Comparison of ENCODE assay signal across 12 mouse cellular contexts in genomic region chr10:25207866-25208265, GRCm38 (mm10).
DNase-seq lines count a peak whose midpoint lies in the region; ATAC-seq and TF ChIP-seq lines count a peak whose summit lies in the region.
"Had no signal": no experiment of that assay in that cellular context is flagged by ENCODE, and none has a peak within 500 bp of the region (broad histone marks: within the 10 kb centered on the region; RNA-seq: fewer than 3 reads in every experiment).

No protein-coding gene starts in this region.

- H3K4me2 ChIP-seq in neural tube, embryonic 15.5 days: no peak overlapping the region
- H3K4me2 ChIP-seq: liver, embryonic 13.5 days had no signal

- H3K27ac ChIP-seq in heart, adult 2 months: no peak overlapping the region
- no peak overlapping the region for H3K27ac ChIP-seq in neural tube, embryonic 15.5 days (replicated peaks)
- H3K27ac ChIP-seq: liver, embryonic 13.5 days had no signal

- peak; percentile 81 for DNase-seq in heart, adult 11 months
- DNase-seq in heart, adult 2 months: no peak
- DNase-seq in lung, adult 2 months: no peak
- no peak for DNase-seq in lung, postnatal 4 days
- peak; percentile 45 for DNase-seq in R1 (ENCODE audit: low read depth, low spot score)
- DNase-seq in Muller cell, postnatal 12 days (ENCODE audit: inconsistent ontology term): no peak
- DNase-seq: kidney, postnatal 25 days; liver, embryonic 13.5 days; right cerebral cortex, postnatal 25 days; thymus, postnatal 36 days had no signal

- no peaks in the 10 kb centered on the region for H3K79me2 ChIP-seq in heart, adult 2 months (replicated peaks; ENCODE audit: control insufficient read depth, insufficient read depth, low read length)

- no peaks in the 10 kb centered on the region for H3K36me3 ChIP-seq in heart, adult 2 months (ENCODE audit: control insufficient read depth, insufficient read depth, low read length)
- H3K36me3 ChIP-seq in neural tube, embryonic 15.5 days: no peaks in the 10 kb centered on the region
- H3K36me3 ChIP-seq: hindbrain, embryonic 10.5 days; liver, embryonic 13.5 days had no signal

- ATAC-seq in neural tube, embryonic 15.5 days (ENCODE audit: low FRiP score): peak; percentile 68; the same call in 1 of the 2 replicates

- no peak for TF ChIP-seq POLR2A in heart, adult 2 months (IDR thresholded peaks at IDR 0.05; ENCODE audit: insufficient read depth, low read depth, low read length)
- TF ChIP-seq POLR2A in lung, adult 2 months (IDR thresholded peaks at IDR 0.05; ENCODE audit: borderline replicate concordance, extremely low read depth, low read depth, low read length): no peak

- no peaks in the 10 kb centered on the region for H3K27me3 ChIP-seq in heart, adult 2 months (ENCODE audit: control insufficient read depth, insufficient read depth, low read length)
- H3K27me3 ChIP-seq in neural tube, embryonic 15.5 days (replicated peaks): no peaks in the 10 kb centered on the region
- H3K27me3 ChIP-seq: liver, embryonic 13.5 days had no signal

- intact Hi-C loops in heart, adult 2 months (cut with DNase I): no loop called here

- no peaks in the 10 kb centered on the region for H3K4me1 ChIP-seq in heart, adult 2 months (ENCODE audit: control insufficient read depth, insufficient read depth, low read length)
- no peaks in the 10 kb centered on the region for H3K4me1 ChIP-seq in lung, adult 2 months (ENCODE audit: control insufficient read depth, insufficient read depth, low read length)
- no peaks in the 10 kb centered on the region for H3K4me1 ChIP-seq in neural tube, embryonic 15.5 days
- H3K4me1 ChIP-seq: liver, embryonic 13.5 days had no signal

- H3K9me3 ChIP-seq in neural tube, embryonic 15.5 days (replicated peaks): no peaks in the 10 kb centered on the region
- H3K9me3 ChIP-seq: hindbrain, embryonic 10.5 days; liver, embryonic 13.5 days had no signal

- TF ChIP-seq EP300 in heart, adult 2 months (IDR thresholded peaks at IDR 0.05; ENCODE audit: insufficient read depth, low read depth, low read length): no peak

- WGBS in heart, adult 2 months: 63% methylated on average over 6 of the region's 6 CpGs
- 63% methylated on average over 6 of the region's 6 CpGs for WGBS in lung, adult 2 months
- WGBS in neural tube, embryonic 15.5 days: 46% methylated on average over 6 of the region's 6 CpGs

- TF ChIP-seq CTCF in heart, adult 2 months (IDR thresholded peaks at IDR 0.05): no peak
- 0 out of 2 replicates have a peak, but pooled peaks have one; percentile 9 for TF ChIP-seq CTCF in lung, adult 2 months (IDR thresholded peaks at IDR 0.05; ENCODE audit: insufficient read depth, low read length)

- no peak overlapping the region for H3K9ac ChIP-seq in heart, adult 2 months (ENCODE audit: low read depth, low read length)
- H3K9ac ChIP-seq in neural tube, embryonic 15.5 days (replicated peaks): no peak overlapping the region
- H3K9ac ChIP-seq: liver, embryonic 13.5 days had no signal

- H3K4me3 ChIP-seq in heart, adult 2 months: no peak overlapping the region
- H3K4me3 ChIP-seq in lung, adult 2 months (replicated peaks; ENCODE audit: extremely low read depth, low read depth, low read length): no peak overlapping the region
- H3K4me3 ChIP-seq in neural tube, embryonic 15.5 days (replicated peaks): no peak overlapping the region
- H3K4me3 ChIP-seq: hindbrain, embryonic 10.5 days; liver, embryonic 13.5 days had no signal

Comparison
In these comparisons a context has a peak if more than half of its experiments do, and no peak if none do; other contexts are left out.
1. DNase-seq: peak in heart, adult 11 months (single experiment) and R1 (single experiment); none in heart, adult 2 months (0 of 2), lung, adult 2 months (single experiment), lung, postnatal 4 days (0 of 2) and Muller cell, postnatal 12 days (single experiment).